Mouse (Mus musculus): Measurements from ENCODE around the gene Keg1. TPM values are rescaled to one million over a fixed set of nuclear protein-coding genes. Genes with fewer than 3 reads are reported as not detected.
"Not testable (repeated sequence)": the region's sequence is repeated elsewhere in the genome, so short reads cannot be mapped to it uniquely, and the experiment has no call there.

Gene Keg1
- polyA plus RNA-seq, 1 experiment from 2014 or later: 0.14 TPM

GRCm38 (mm10) chr19:12720463-12720862 lies 24.9 kb downstream of the Keg1 start:
- H3K4me3 ChIP-seq: no peak overlapping the region
- no peaks in the 10 kb centered on the region for H3K9me3 ChIP-seq
- ATAC-seq (ENCODE audit: borderline replicate concordance, extremely low read depth, low FRiP score, low TSS enrichment): no peak
- WGBS: 32% methylated on average over 2 of the region's 2 CpGs
- no peaks in the 10 kb centered on the region for H3K27me3 ChIP-seq
- H3K4me2 ChIP-seq: no peak overlapping the region
- no peaks in the 10 kb centered on the region for H3K36me3 ChIP-seq
- no peak overlapping the region for H3K27ac ChIP-seq
- no peaks in the 10 kb centered on the region for H3K4me1 ChIP-seq
- no peak overlapping the region for H3K9ac ChIP-seq

DNA sequence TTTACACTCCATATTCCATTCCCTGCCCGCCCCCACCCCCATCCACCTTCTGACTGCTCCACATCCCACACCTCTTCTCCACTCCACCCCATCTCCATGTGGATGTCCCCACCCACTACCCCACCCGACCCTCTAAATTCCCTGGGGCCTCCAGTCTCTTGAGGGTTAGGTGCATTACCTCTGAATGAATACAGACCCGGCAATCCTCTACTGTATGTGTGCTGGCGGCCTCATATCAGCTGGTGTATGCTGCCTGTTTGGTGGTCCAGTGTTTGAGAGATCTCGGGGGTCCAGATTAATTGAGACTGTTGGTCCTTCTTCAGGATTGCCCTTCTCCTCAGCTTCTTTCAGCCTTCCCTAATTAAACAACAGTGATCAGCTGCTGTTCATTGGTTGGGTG lies 25.3 kb downstream of the Keg1 start:
- not testable (repeated sequence) for ATAC-seq (ENCODE audit: borderline replicate concordance, extremely low read depth, low FRiP score, low TSS enrichment); H3K9ac ChIP-seq; H3K4me3 ChIP-seq; H3K4me1 ChIP-seq; H3K9me3 ChIP-seq; H3K36me3 ChIP-seq; H3K27ac ChIP-seq; H3K4me2 ChIP-seq; H3K27me3 ChIP-seq
- 85% methylated on average over 5 of the region's 5 CpGs for WGBS

- not testable (repeated sequence) for H3K4me2 ChIP-seq; H3K27me3 ChIP-seq; H3K4me1 ChIP-seq; ATAC-seq (ENCODE audit: borderline replicate concordance, extremely low read depth, low FRiP score, low TSS enrichment); H3K4me3 ChIP-seq; H3K9me3 ChIP-seq; H3K27ac ChIP-seq; H3K9ac ChIP-seq; H3K36me3 ChIP-seq
- WGBS: 92% methylated on average over 7 of the region's 7 CpGs
These were observed 26.0 kb downstream of the Keg1 start for GRCm38 (mm10) chr19:12721596-12721995.

GRCm38 (mm10) chr19:12722308-12722707 lies 26.7 kb downstream of the Keg1 start:
- ATAC-seq (ENCODE audit: borderline replicate concordance, extremely low read depth, low FRiP score, low TSS enrichment): no peak
- H3K27ac ChIP-seq: no peak overlapping the region
- H3K36me3 ChIP-seq: no peaks in the 10 kb centered on the region
- no peak overlapping the region for H3K4me2 ChIP-seq
- H3K27me3 ChIP-seq: no peaks in the 10 kb centered on the region
- no peak overlapping the region for H3K4me3 ChIP-seq
- H3K9me3 ChIP-seq: no peaks in the 10 kb centered on the region
- no peaks in the 10 kb centered on the region for H3K4me1 ChIP-seq
- no peak overlapping the region for H3K9ac ChIP-seq
- WGBS: 64% methylated on average over 2 of the region's 3 CpGs

GRCm38 (mm10) chr19:12725851-12726250 lies 30.3 kb downstream of the Keg1 start:
- no peak overlapping the region for H3K9ac ChIP-seq
- no peak overlapping the region for H3K4me2 ChIP-seq
- no peak for ATAC-seq (ENCODE audit: borderline replicate concordance, extremely low read depth, low FRiP score, low TSS enrichment)
- H3K27me3 ChIP-seq: no peaks in the 10 kb centered on the region
- H3K27ac ChIP-seq: no peak overlapping the region
- 72% methylated on average over 1 of the region's 1 CpGs for WGBS
- H3K4me1 ChIP-seq: no peaks in the 10 kb centered on the region
- H3K9me3 ChIP-seq: no peaks in the 10 kb centered on the region
- H3K36me3 ChIP-seq: no peaks in the 10 kb centered on the region
- no peak overlapping the region for H3K4me3 ChIP-seq

GRCm38 (mm10) chr19:12731036-12731435 lies 35.5 kb downstream of the Keg1 start:
- no peaks in the 10 kb centered on the region for H3K36me3 ChIP-seq
- no peaks in the 10 kb centered on the region for H3K27me3 ChIP-seq
- no peaks in the 10 kb centered on the region for H3K4me1 ChIP-seq
- H3K4me3 ChIP-seq: no peak overlapping the region
- 60% methylated on average over 1 of the region's 1 CpGs for WGBS
- H3K27ac ChIP-seq: no peak overlapping the region
- no peak overlapping the region for H3K9ac ChIP-seq
- H3K9me3 ChIP-seq: no peaks in the 10 kb centered on the region
- H3K4me2 ChIP-seq: no peak overlapping the region
- no peak for ATAC-seq (ENCODE audit: borderline replicate concordance, extremely low read depth, low FRiP score, low TSS enrichment)

- H3K36me3 ChIP-seq: no peaks in the 10 kb centered on the region
- H3K27me3 ChIP-seq: no peaks in the 10 kb centered on the region
- H3K27ac ChIP-seq: no peak overlapping the region
- no peak overlapping the region for H3K4me3 ChIP-seq
- ATAC-seq (ENCODE audit: borderline replicate concordance, extremely low read depth, low FRiP score, low TSS enrichment): no peak
- no peak overlapping the region for H3K4me2 ChIP-seq
- 52% methylated on average over 2 of the region's 2 CpGs for WGBS
- no peaks in the 10 kb centered on the region for H3K9me3 ChIP-seq
- no peak overlapping the region for H3K9ac ChIP-seq
- H3K4me1 ChIP-seq: no peaks in the 10 kb centered on the region
These were observed 36.4 kb downstream of the Keg1 start for GRCm38 (mm10) chr19:12731950-12732349.

DNA sequence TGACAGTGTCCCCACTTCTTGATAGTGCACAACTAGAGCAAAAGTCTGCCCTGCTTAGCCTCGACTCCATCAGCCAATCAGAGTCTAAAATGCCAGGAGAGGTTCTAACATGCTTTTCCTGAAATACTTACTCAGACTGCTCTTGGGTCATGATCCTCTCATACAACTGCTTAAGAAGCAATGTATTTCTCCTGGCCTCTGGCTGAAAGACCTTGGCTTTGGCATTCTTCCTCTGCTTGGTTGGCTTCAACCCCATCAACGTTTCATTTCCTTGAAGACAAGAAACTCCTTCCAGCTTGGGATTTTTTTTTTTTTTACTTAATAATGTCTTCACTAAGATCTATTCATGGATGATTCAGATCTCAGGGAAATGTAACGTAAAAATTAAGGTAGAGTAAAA lies 60.7 kb downstream of the Keg1 start:
- Histone ChIP-seq H3K9me3 (no peaks in the 10 kb centered on the region), H3K4me1 (no peaks in the 10 kb centered on the region), H3K4me2 (no peak overlapping the region), H3K27ac (no peak overlapping the region), H3K27me3 (no peaks in the 10 kb centered on the region), H3K36me3 (no peaks in the 10 kb centered on the region), H3K9ac (no peak overlapping the region), H3K4me3 (no peak overlapping the region)
- no peak for ATAC-seq (ENCODE audit: borderline replicate concordance, extremely low read depth, low FRiP score, low TSS enrichment)
- WGBS: 68% methylated on average over 3 of the region's 3 CpGs

DNA sequence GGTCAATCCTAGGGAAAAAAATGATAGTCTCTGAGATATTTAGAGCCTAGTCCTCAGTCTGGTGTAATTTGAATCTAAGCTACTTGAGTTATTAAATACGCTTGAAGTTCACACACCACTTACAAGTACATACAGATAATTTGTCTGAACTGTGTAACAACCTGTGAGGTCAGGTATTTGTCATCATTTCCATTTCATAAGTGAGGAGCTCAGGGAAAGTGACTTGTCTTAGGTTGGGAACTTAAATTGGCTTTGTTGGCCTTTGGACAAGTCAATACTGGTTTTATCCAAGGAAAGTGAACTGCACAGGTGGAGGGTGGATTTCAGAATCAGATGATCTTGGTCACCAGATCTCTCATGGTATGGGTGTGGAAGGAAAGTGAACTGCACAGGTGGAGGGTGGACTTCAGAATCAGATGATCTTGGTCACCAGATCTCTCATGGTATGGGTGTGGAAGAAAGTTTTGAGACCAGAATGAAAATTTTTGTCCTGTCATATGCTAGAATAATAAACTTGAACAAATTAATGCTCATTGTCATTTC lies 63.4 kb downstream of the Keg1 start:
- no peaks in the 10 kb centered on the region for H3K27me3 ChIP-seq
- H3K36me3 ChIP-seq: peaks cover 22% of the 10 kb centered on the region
- H3K27ac ChIP-seq: no peak overlapping the region
- no peak overlapping the region for H3K4me2 ChIP-seq
- H3K9me3 ChIP-seq: no peaks in the 10 kb centered on the region
- WGBS: 79% methylated on average over 1 of the region's 1 CpGs
- no peak overlapping the region for H3K9ac ChIP-seq
- ATAC-seq (ENCODE audit: borderline replicate concordance, extremely low read depth, low FRiP score, low TSS enrichment): no peak
- H3K4me1 ChIP-seq: no peaks in the 10 kb centered on the region
- H3K4me3 ChIP-seq: no peak overlapping the region

- Histone ChIP-seq H3K9ac (no peak overlapping the region), H3K27ac (no peak overlapping the region), H3K4me2 (no peak overlapping the region), H3K4me1 (no peaks in the 10 kb centered on the region), H3K27me3 (no peaks in the 10 kb centered on the region), H3K36me3 (peaks cover 27% of the 10 kb centered on the region), H3K4me3 (no peak overlapping the region), H3K9me3 (no peaks in the 10 kb centered on the region)
- WGBS: 80% methylated on average over 2 of the region's 2 CpGs
- no peak for ATAC-seq (ENCODE audit: borderline replicate concordance, extremely low read depth, low FRiP score, low TSS enrichment)
These were observed 64.1 kb downstream of the Keg1 start for GRCm38 (mm10) chr19:12759656-12760055.

- H3K4me3 ChIP-seq: no peak overlapping the region
- no peaks in the 10 kb centered on the region for H3K9me3 ChIP-seq
- H3K27ac ChIP-seq: no peak overlapping the region
- ATAC-seq (ENCODE audit: borderline replicate concordance, extremely low read depth, low FRiP score, low TSS enrichment): no peak
- no peaks in the 10 kb centered on the region for H3K4me1 ChIP-seq
- H3K4me2 ChIP-seq: no peak overlapping the region
- H3K36me3 ChIP-seq: peaks cover 45% of the 10 kb centered on the region
- 63% methylated on average over 2 of the region's 2 CpGs for WGBS
- H3K27me3 ChIP-seq: no peaks in the 10 kb centered on the region
- no peak overlapping the region for H3K9ac ChIP-seq
These were observed 66.9 kb downstream of the Keg1 start for GRCm38 (mm10) chr19:12762212-12763130.

GRCm38 (mm10) chr19:12765308-12765707 lies 69.7 kb downstream of the Keg1 start, which contains the start of gene Cntf:
Gene Cntf (minus strand): TSS chr19:12765632.
- no peaks in the 10 kb centered on the region for H3K27me3 ChIP-seq
- H3K9ac ChIP-seq: no peak within 1 kb of the TSS
- no peak within 1 kb of the TSS for H3K4me3 ChIP-seq
- H3K4me2 ChIP-seq: no peak within 1 kb of the TSS
- H3K36me3 ChIP-seq: peaks cover 73% of the 10 kb centered on the region
- H3K4me1 ChIP-seq: no peaks in the 10 kb centered on the region
- no peak for ATAC-seq (ENCODE audit: borderline replicate concordance, extremely low read depth, low FRiP score, low TSS enrichment)
- no peaks in the 10 kb centered on the region for H3K9me3 ChIP-seq
- no peak within 1 kb of the TSS for H3K27ac ChIP-seq
- WGBS: 64% methylated on average over 7 of the region's 7 CpGs
